Mouse (Mus musculus) heart, postnatal 10 days (tissue): ENCODE data around the gene Cdc25a. TPM values are rescaled to one million over a fixed set of nuclear protein-coding genes. Genes with fewer than 3 reads are reported as not detected.

Source experiments
- DNase-seq, 2 experiments: peaks; one replicate each; pipeline ENCODE4 v3.0.0; 2021
- intact Hi-C: fragments of 180-260 bp; cut with DNase I; formaldehyde crosslinking; loops from one replicate; pipeline ENCODE4 v1.15.1; 2025
- microRNA-seq, 2 experiments: library from miRNA; unstranded; fragments of <30 nt; microRNA quantifications; one replicate each; pipeline ENCODE4 v1.2.0; 2022
- total RNA-seq, 2 experiments: library from RNA; stranded (reverse); gene quantifications; 2 replicates each; pipeline ENCODE4 v1.2.3; 2021

The Cdc25a gene
- total RNA-seq, 2 experiments from 2014 or later: 7.1 to 9.4 TPM

- intact Hi-C loops: loop anchor here (2.0 to 10.0 kb wide), 3 partner anchors 21 to 142 kb away; no protein-coding TSS in a partner anchor
- DNase-seq: no peak
Measured at GRCm38 (mm10) chr9:109930063-109930462, 54.7 kb downstream of the Cdc25a start.

- intact Hi-C loops: loop anchor here (1.0 to 10.0 kb wide), 4 partner anchors 22 to 142 kb away; no protein-coding TSS in a partner anchor
- DNase-seq: no peak
Measured at GRCm38 (mm10) chr9:109930752-109931151, 55.4 kb downstream of the Cdc25a start.

DNA sequence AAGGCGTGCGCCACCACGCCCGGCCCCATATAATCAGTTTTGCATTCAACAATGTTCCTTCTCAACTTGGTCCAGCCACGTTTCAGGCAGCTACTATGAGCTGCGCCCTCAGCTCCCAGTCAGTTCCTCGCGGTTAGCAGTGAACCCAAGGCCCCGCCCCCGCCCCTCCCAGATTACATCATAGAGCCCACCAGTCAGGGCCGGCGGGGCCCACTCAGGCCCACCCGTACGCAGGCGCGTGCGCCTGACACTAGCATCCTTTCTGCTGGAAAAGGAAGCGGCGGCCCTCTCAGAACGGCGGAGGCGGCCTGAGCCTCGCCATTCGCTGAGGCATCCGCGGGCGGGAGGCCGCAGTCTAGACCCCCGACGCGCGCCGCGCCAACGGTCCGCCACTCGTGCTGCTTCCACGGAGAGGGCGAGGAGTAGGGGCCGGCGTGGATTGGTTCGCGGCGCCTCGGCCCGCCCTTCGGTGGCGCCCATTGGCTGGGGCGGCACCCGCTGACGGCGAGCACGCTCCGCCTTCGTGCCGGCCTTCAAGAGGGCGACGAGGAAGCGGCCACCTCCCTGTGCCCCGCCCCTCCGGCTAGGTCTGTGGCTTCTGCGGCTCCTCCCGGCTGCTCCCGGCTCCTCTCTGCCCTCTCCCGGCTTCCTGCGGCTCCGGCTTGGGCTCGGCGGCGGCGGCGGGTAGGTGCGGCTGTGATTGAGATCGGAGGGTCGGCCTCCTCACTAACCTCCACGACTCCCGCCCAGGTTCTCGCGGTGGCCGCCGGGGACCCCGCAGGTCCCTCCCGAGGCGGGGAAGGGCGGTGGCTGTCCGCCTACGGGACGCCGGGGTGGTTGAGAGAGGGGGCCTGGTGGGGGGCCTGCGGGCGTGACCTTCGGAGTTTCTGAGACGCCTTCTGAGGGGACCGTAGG is 56.1 kb downstream of the Cdc25a start, which contains the start of gene Map4:
Gene Map4, plus strand, starts transcription at position 204 of the 915 bp plus-strand sequence.
- intact Hi-C loops: loop anchor here (1.0 to 10.0 kb wide), 4 partner anchors 23 to 141 kb away; no protein-coding TSS in a partner anchor
- DNase-seq: peak; percentile 98 to 99

GRCm38 (mm10) chr9:109932361-109932755 is 57.0 kb downstream of the Cdc25a start:
- DNase-seq: peak in 1 of 2 experiments; percentile 65
- intact Hi-C loops: loop anchor here (5.0 to 10.0 kb wide), 2 partner anchors 52 to 140 kb away; no protein-coding TSS in a partner anchor

- peak; percentile 84 for DNase-seq
- intact Hi-C loops: loop anchor here (5.0 to 10.0 kb wide), 2 partner anchors 52 to 139 kb away; no protein-coding TSS in a partner anchor
Measured at GRCm38 (mm10) chr9:109932756-109933375, 57.5 kb downstream of the Cdc25a start.

- intact Hi-C loops: loop anchor here (10.0 kb wide), 1 partner anchor 45 kb away; no protein-coding TSS in a partner anchor
Measured at GRCm38 (mm10) chr9:109939401-109939800, 64.0 kb downstream of the Cdc25a start.

GRCm38 (mm10) chr9:109942796-109943195 is 67.4 kb downstream of the Cdc25a start:
- DNase-seq: no peak

More at GRCm38 (mm10) chr9:109939401-109939800, 64.0 kb downstream of the Cdc25a start:
- DNase-seq: no peak

More at GRCm38 (mm10) chr9:109942796-109943195, 67.4 kb downstream of the Cdc25a start:
- intact Hi-C loops: no loop called here

Small RNAs within 50 kb of the gene (microRNA-seq; reads per million reads assigned to microRNA genes)
- 0.47 to 1.7 reads per million in 2 experiments for gene Mir7089

Other genes with a start within 250 kb of the Cdc25a start
- not detected for gene Fbxw24, start 249.5 kb upstream of the Cdc25a start, total RNA-seq
- gene Fbxw25, start 210.9 kb upstream of the Cdc25a start, total RNA-seq: not detected
- not detected for gene Fbxw18, start 172.9 kb upstream of the Cdc25a start, total RNA-seq
- not detected for gene Fbxw26, start 129.5 kb upstream of the Cdc25a start, total RNA-seq
- gene Fbxw27, start 84.9 kb upstream of the Cdc25a start, total RNA-seq: not detected
- not detected for gene Spink8, start 63.3 kb upstream of the Cdc25a start, total RNA-seq
- gene Nme6, start 42.8 kb upstream of the Cdc25a start, total RNA-seq: 10 to 100 TPM; 15.1 to 18.4 TPM
- under 1 TPM; 0.36 to 0.60 TPM for gene Camp, start 26.0 kb upstream of the Cdc25a start, total RNA-seq
- 100 to 1,000 TPM; 294 to 310 TPM for gene Map4, start 55.9 kb downstream of the Cdc25a start, total RNA-seq
- 10 to 100 TPM; 42.1 to 47.5 TPM for gene Smarcc1, start 242.1 kb downstream of the Cdc25a start, total RNA-seq
- gene Dhx30, start 242.3 kb downstream of the Cdc25a start, total RNA-seq: 10 to 100 TPM; 67.7 to 78.4 TPM